Mouse (Mus musculus) natural killer cell, adult 2 months (primary cell): ENCODE measurements around the gene Tekt5.
A peak's percentile ranks its signal among the peaks of the same experiment; 100 is the strongest.

Experiments
- DNase-seq, 2 experiments: peaks; one replicate each; pipeline ENCODE4 v3.0.0; 2022; ENCODE audit warnings: low spot score in 2 of 2

Gene Tekt5

DNA sequence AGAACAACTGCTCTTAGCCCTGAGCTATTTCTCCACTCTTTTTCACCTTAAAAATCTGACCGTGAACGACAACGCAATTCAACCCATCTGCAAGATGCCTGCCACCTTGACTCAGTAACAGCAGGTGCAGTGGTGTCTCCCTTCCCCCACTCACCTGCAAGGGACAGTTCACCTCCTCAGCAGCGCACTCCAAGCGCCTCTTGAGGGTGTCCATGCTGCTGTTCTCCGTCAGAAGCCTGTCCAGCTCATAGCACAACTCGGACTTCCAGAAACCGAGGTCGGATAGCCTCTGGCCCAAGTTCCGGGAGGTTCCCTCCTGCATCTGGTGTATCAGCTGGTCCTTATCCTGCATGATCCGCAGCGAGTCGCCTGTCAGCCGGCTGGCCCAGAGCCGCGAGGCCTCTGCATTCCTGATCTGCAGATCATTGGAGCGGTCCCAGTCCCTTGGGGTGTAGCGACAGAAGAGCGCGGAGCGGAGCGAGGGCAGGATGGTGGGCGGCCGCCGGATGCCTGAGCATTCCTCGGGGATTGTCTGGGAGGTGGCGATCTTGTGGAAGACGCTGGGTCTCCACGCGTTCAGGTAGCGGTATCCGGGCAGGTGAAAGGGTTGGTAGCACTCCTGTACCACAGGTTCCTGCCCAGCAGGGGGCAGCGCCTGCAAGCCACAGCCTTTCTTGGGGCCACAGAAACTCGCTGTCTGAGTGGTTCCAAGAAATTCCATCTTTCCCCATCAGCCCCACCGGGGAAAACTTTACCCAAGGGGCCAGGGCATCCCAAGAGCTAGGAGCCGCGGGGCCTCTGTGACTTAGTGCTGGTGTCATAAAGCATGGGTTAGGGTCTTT is at the start of gene Tekt5:
Tekt5 (minus strand) TSS at position 792 of the 842 bp plus-strand sequence.
- peak in 1 of 2 experiments; percentile 28 for DNase-seq

GRCm38 (mm10) chr16:10443723-10444122 is 48.4 kb upstream of the Tekt5 start:
- DNase-seq = no peak

DNA sequence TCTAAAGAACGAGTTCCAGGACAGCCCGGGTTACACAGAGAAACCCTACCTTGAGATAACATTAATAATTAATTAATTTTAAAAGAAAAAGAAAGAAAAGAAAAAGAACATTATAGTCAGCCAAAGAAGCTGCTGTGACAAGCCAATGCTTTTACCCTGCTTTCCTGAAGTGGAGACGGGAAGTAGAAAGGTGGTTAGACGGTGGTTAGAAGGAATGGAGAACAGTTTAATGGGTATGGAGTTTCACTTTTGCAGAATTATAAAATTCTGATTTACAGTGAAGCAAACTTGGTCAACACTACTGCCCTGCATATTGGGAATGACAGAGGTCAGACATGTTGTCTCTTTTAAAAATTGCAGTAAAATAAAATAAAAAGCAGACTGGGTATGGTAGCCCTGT is 46.5 kb upstream of the Tekt5 start:
- no peak for DNase-seq

DNA sequence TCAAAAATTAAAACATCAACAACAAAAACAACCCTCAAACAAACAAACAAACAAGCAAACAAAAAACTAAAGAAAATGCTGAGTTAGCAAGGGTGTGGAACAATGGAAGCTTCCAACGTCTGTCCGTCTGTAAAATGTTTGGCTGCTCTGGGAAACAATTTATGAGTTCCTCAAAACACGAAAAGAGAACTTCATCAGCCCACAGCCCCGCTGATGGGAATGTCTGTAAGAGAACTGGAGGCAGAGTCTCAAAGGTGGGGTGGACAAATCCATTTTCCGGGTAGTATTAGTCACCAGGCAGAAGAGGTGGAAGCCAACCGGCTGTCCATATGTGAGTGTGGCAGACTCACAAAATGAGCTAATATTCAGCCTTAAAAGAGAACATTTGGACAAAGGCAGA is 46.0 kb upstream of the Tekt5 start:
- DNase-seq = no peak

- DNase-seq = no peak
These were observed 42.8 kb upstream of the Tekt5 start for GRCm38 (mm10) chr16:10438055-10438454.

DNA sequence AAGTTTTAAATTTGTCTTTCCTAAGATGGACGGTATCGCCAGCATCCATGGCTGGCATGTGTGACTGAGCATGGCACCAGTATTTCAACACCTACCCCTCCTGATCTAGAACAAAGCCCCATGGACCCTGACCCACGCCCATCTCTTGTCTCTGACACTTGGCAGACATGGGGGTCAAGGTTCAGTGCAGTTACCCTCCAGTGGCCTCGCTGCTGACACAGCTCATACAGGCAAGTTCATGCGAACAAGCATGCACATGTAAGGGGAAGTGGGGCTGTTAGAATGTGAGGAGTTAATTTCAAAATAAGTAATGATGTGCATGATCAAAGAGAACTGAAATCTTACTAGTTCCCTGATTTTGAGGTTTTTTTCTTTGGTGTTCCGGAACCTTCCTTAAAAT is 40.9 kb upstream of the Tekt5 start:
- no peak for DNase-seq

DNA sequence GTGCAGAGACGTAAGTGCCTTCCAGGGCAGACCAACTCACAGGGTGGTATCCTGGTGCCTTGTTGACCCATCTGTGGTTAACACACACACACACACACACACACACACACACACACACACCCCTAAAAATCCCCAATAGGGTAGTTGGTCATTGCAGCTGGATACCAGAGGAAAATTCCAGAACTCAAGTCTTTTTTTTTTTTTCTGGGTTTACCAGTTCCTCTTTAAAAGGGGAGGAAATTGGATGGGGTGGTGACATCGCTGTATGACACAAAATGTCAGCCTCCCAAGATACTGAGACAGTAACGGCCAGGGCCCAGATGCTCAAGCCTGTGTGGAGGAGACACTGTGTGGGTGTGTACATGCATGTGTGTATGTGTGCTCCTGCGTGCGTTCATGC is 38.1 kb upstream of the Tekt5 start:
- no peak for DNase-seq

- DNase-seq = no peak
These were observed 37.1 kb upstream of the Tekt5 start for GRCm38 (mm10) chr16:10432387-10432786.

GRCm38 (mm10) chr16:10431911-10432310 is 36.6 kb upstream of the Tekt5 start:
- no peak for DNase-seq

- DNase-seq = no peak
These were observed 25.3 kb upstream of the Tekt5 start for GRCm38 (mm10) chr16:10420447-10421054.

- no peak for DNase-seq
These were observed 22.5 kb upstream of the Tekt5 start for GRCm38 (mm10) chr16:10417723-10418259.

DNA sequence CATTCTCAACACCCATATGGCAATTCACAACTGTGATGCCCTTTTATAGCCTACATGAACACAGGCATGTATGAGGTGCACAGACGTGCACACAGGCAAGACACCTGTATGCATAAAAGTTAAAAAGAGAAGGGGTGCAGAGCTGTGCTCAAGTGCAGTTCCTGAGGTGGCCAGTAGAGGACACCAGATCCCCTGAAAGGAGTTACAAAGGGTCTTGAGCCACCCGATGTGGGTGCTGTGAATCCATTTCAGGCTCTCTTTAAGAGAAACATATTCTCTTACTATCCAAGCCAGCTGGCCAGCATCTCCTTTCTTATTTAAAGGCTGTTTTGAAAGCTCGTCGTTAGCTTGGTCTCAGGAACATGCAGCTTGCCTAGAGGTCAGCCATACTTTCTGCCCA is 21.6 kb upstream of the Tekt5 start:
- DNase-seq = peak in 1 of 2 experiments; percentile 26

DNA sequence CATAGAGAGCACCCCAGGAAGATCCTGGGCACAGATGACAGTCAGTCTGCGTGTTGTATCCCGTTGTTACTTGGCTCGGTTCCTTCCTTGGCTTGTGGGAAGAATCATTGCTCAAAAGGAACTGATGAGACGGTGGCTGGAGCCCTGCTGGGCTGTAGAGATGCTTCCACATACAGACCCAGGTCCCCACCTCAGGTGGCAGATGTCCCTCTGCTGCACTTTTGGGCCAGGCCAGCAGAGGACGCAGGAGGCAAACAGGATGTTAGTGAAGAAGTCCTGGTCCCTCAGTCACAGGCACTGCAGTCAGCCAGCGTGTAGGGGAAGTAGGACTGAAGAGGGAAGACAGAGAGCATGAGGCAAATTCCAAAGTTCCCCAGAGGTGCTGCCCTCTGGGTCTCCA is 20.7 kb upstream of the Tekt5 start:
- DNase-seq = peak in 1 of 2 experiments; percentile 54

DNA sequence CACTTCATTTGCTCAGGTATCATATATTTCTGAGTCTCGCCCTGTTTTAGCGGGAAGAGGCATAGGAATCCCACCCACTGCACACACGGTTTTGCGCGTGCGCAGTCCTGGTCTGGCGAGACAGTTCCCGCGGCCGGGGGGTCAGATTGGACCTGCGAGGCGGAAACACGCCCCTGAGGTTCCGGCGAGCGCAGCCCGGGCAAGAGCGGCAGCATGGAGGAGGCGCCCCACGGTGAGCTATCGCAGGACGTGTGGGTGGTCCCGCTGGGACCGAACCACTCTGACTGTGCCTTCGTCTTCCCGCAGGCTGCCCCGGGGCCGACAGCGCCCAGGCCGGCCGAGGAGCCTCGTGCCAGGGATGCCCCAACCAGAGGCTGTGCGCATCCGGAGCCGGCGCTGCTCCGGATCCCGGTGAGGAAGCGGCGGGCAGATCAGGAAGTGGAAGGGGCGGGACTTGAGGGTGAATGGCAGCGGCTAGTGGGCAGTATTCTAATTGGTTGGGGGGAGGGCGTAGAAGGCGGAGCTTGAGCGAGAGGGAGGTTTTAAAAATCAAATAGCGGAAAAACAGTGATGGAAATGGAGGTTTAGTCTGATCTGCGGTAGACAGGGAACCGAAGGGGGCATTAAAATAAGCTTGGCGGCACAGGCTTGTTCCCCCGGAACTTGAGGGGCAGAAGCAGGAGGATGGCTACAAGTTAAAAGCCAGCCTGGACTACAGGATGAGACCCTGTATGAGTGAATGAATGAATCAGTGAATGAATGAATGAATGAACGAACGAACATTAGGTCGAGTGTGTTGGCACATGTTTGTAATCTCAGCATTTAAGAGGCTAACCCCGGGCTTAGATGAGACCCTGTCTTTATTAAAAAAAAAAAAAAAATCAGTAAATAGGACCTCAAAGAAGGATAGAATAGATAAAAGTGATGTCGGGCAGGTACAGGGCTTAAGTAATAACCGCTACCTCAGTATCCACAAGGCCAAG is 16.8 kb upstream of the Tekt5 start, which contains the start of gene Nubp1:
Nubp1 (plus strand) TSS at position 185 of the 983 bp plus-strand sequence.
- DNase-seq = peak; percentile 91

DNA sequence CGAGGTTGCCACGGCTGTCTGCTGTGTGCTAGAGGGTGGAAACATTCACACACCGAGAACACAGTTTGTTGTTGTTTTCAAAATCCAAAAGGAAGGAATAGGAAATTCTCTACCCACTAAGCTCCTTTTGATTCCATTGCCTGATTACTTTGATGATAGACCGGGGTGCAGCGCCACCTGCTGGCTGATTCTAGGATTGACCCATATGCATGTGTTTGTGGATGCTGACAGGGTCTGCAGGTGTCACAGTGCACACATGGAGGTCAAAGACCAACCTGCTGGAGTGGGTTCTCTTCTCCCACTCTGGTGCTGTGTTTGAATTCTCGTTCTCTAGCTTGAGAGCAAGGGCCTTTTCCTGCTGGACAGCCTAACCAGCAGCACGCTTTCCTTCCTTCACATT is 3.9 kb upstream of the Tekt5 start:
- peak; percentile 55 to 77 for DNase-seq

- DNase-seq = no peak
These were observed 3.5 kb upstream of the Tekt5 start for GRCm38 (mm10) chr16:10398755-10399154.

DNA sequence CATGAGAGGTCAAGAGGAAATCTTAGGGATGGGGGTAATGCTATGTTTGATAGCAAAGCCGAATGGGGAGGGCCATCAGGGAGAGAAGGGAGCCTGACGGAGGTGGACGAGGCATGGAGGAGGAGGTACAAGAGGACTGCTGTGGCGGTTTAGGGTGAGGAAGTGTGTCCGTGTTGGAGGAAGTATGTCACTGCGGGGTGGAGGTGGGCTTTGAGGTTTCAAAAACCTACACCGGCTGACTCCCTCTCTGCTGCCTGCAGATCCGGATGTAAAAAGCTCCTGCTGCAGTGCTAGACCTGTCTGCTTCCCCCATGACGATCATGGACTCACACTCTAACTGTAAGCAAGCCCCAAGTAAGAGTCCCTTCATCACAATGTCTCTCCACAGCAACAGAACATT is 2.7 kb downstream of the Tekt5 start:
- no peak for DNase-seq

DNA sequence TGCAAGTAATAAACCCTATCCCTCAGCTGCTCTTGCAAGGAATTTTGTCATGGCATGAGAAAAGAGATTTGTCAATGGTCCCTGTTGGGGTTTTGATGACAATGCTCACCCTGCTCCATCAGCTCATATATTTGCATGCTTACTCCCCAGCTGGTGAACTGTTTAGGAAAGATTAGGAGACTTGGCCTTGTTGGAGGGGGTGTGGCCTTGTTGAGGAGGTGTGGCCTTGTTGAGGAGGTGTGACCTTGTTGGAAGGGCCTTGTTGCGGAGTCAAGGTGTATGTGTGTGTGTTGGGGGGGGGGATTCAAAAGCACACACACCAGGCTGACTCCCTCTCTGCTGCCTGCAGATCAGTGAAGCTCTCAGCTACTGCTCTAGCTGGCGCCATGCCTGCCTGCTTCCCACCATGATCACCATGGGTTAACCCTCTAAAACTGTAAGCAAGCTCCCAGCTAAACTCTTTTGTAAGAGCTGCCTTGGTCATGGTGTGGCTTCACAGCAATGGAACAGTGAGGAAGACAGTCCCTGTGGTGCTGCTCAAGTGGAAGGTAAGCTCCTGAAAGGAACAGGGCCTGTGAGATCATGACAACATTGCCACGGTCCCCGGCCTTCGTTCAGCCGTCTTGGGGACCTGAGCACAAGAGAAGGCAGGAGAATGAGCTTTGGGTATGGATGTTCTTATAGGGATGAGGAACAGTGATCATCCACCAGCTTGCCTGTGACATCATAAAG is 6.5 kb downstream of the Tekt5 start:
- no peak for DNase-seq

GRCm38 (mm10) chr16:10385261-10385660 is 10.0 kb downstream of the Tekt5 start:
- DNase-seq = no peak

DNA sequence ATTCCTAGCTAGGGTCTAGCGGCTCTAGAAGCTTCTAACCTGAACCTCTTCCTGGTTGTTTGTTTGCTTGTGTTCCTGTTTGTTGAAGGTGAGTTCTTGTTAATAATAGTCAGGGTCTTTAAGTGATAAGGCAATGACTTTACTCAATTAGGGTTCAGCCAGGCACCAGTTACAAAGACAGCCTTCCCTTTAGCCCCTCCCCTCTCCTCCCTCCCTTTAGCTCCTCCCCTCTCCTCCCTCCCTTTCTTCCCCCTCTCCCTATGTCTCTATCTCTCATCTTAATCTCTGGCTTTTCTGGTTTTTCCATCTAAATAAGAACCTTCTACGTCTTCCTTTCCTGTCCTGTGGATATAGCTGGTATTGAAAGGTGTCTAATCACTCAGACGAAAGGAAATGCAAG is 10.7 kb downstream of the Tekt5 start:
- no peak for DNase-seq

GRCm38 (mm10) chr16:10384060-10384497 is 11.2 kb downstream of the Tekt5 start:
- peak; percentile 19 to 34 for DNase-seq
